Mouse (Mus musculus): ENCODE measurements at regions not wholly inside any gene's neighbourhood (a gene's known extent, or its start where the extent isn't known, plus 50 kb on each side); places are given as distances from the start of the nearest gene placed in this dataset.

- ATAC-seq (replicated peaks; ENCODE audit: low FRiP score): no peak
- Histone ChIP-seq H3K4me1 (no peaks in the 10 kb centered on the region), H3K4me3 (replicated peaks) (no peak overlapping the region), H3K4me2 (no peak overlapping the region), H3K27ac (no peak overlapping the region), H3K9me3 (replicated peaks) (no peaks in the 10 kb centered on the region), H3K36me3 (no peaks in the 10 kb centered on the region), H3K27me3 (no peaks in the 10 kb centered on the region), H3K9ac (no peak overlapping the region)
- 76% methylated on average over 13 of the region's 13 CpGs for WGBS
Measured at GRCm38 (mm10) chr17:9796225-9796988, 126.9 kb upstream of the Pabpc6 start.

- Histone ChIP-seq H3K27me3 (no peaks in the 10 kb centered on the region), H3K36me3 (no peaks in the 10 kb centered on the region), H3K4me1 (0 out of 2 replicates have a peak, but pooled peaks cover 13% of the 10 kb centered on the region), H3K9ac (no peak overlapping the region), H3K9me3 (replicated peaks) (no peaks in the 10 kb centered on the region), H3K4me2 (no peak overlapping the region), H3K27ac (no peak overlapping the region), H3K4me3 (replicated peaks) (no peak overlapping the region)
- no peak for ATAC-seq (replicated peaks; ENCODE audit: low FRiP score)
- WGBS: 91% methylated on average over 5 of the region's 5 CpGs
Measured at GRCm38 (mm10) chr17:9778866-9779265, 109.3 kb upstream of the Pabpc6 start.

- ATAC-seq (replicated peaks; ENCODE audit: low FRiP score): no peak
- no peaks in the 10 kb centered on the region for H3K27me3 ChIP-seq
- no peak overlapping the region for H3K9ac ChIP-seq
- H3K9me3 ChIP-seq (replicated peaks): no peaks in the 10 kb centered on the region
- H3K27ac ChIP-seq: 0 out of 2 replicates have a peak overlapping the region, but pooled peaks have one; percentile 27
- H3K4me2 ChIP-seq: no peak overlapping the region
- H3K36me3 ChIP-seq: no peaks in the 10 kb centered on the region
- H3K4me1 ChIP-seq: 0 out of 2 replicates have a peak, but pooled peaks cover 13% of the 10 kb centered on the region
- no peak overlapping the region for H3K4me3 ChIP-seq (replicated peaks)
Measured at GRCm38 (mm10) chr17:9777165-9777564, 107.6 kb upstream of the Pabpc6 start.

DNA sequence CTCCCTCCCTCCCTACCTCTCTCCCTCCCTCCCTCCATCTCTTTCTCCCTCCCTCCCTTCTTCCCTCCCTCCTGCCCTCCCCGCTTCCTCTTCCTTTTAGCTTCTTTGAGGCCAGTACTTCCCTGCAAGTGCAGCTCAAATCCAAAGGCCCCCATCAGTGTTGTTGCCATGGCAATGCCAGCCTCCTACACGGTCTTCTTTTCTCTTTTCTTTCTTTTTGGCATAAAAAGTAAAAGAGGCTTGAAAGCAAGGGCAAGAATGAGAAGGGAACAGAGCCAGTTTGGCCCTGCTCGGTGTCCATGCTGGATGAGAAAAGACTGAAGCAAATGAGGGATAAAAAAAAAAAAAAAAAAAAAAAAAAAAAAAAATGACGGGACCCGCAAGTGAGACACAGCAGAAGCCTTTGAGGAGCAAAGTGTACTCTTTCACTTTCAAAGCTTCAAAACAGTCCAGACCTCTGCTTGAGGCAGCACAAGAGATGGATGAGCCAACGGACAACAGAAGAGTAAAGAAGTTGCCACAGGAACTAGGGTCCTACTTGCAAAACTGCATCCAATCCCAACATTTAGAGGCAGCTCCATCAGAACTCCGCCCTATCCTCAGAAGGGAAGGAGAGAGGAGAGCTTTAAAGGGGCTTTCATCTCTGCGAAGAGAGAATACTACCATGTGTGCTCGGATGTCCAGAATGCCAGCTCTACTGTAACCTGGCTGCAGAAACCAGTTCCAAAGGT is 106.9 kb upstream of the Pabpc6 start:
- no peak overlapping the region for H3K9ac ChIP-seq
- no peaks in the 10 kb centered on the region for H3K27me3 ChIP-seq
- H3K4me1 ChIP-seq: 0 out of 2 replicates have a peak, but pooled peaks cover 13% of the 10 kb centered on the region
- H3K36me3 ChIP-seq: no peaks in the 10 kb centered on the region
- ATAC-seq (replicated peaks; ENCODE audit: low FRiP score): no peak
- 62% methylated on average over 8 of the region's 9 CpGs for WGBS
- peak overlapping the region; percentile 27; the same call in 1 of the 2 replicates for H3K27ac ChIP-seq
- H3K9me3 ChIP-seq (replicated peaks): no peaks in the 10 kb centered on the region
- no peak overlapping the region for H3K4me2 ChIP-seq
- H3K4me3 ChIP-seq (replicated peaks): no peak overlapping the region

DNA sequence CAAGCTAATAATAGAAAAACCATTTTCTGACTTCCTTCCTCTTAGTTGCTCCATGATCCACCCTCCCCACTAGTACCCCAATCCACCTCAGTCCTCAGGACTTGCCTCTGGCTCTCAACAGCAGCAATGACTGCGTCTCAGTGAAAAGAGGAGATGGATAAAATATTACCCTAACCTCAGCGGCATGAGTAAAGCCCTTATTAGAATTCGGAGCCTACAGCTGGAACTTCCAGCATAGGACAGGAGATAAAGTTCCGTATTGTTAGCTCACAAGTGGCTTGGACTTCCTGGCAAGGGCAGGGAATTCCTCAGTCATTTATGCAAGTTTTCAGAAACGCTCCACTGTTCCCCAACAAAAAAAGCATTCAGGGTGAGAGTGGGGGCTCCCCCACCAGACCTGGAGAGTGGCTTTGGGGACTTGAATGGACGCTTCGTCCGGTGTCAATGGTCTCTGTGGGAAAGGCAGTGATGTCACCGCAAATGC is 106.2 kb upstream of the Pabpc6 start:
- H3K27me3 ChIP-seq: no peaks in the 10 kb centered on the region
- ATAC-seq (replicated peaks; ENCODE audit: low FRiP score): no peak
- no peaks in the 10 kb centered on the region for H3K36me3 ChIP-seq
- H3K4me1 ChIP-seq: 0 out of 2 replicates have a peak, but pooled peaks cover 13% of the 10 kb centered on the region
- 56% methylated on average over 9 of the region's 9 CpGs for WGBS
- no peaks in the 10 kb centered on the region for H3K9me3 ChIP-seq (replicated peaks)
- peak overlapping the region; percentile 76 for H3K27ac ChIP-seq
- H3K4me3 ChIP-seq (replicated peaks): no peak overlapping the region
- no peak overlapping the region for H3K4me2 ChIP-seq
- H3K9ac ChIP-seq: no peak overlapping the region

GRCm38 (mm10) chr17:9774740-9775629 is 105.5 kb upstream of the Pabpc6 start:
- no peak overlapping the region for H3K9ac ChIP-seq
- no peaks in the 10 kb centered on the region for H3K9me3 ChIP-seq (replicated peaks)
- H3K4me2 ChIP-seq: no peak overlapping the region
- H3K4me1 ChIP-seq: 0 out of 2 replicates have a peak, but pooled peaks cover 13% of the 10 kb centered on the region
- peak overlapping the region; percentile 76 for H3K27ac ChIP-seq
- WGBS: 57% methylated on average over 11 of the region's 11 CpGs
- H3K4me3 ChIP-seq (replicated peaks): no peak overlapping the region
- no peaks in the 10 kb centered on the region for H3K36me3 ChIP-seq
- H3K27me3 ChIP-seq: no peaks in the 10 kb centered on the region
- no peak for ATAC-seq (replicated peaks; ENCODE audit: low FRiP score)

DNA sequence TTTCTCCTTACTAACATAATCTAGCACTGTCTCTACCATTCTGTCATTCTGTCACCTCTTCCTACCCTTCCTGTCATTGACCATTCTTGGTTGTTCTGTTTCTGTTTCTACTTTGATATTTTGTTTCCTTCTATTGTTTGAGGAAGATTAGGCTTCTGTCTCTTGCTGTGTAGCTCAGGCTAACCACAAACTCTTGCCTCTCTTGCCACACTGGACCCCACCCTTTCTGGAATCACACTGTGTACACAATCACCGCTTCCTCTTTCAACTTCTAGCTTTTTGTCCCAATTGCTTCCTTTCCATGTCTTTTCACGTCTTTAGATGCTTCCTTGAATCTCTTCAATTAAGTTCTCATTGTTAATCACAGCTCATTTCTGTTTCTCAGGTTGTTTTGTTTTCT is 104.2 kb upstream of the Pabpc6 start:
- H3K4me2 ChIP-seq: no peak overlapping the region
- 84% methylated on average over 2 of the region's 2 CpGs for WGBS
- H3K36me3 ChIP-seq: no peaks in the 10 kb centered on the region
- H3K4me3 ChIP-seq (replicated peaks): no peak overlapping the region
- no peak overlapping the region for H3K27ac ChIP-seq
- H3K9ac ChIP-seq: no peak overlapping the region
- no peaks in the 10 kb centered on the region for H3K9me3 ChIP-seq (replicated peaks)
- no peak for ATAC-seq (replicated peaks; ENCODE audit: low FRiP score)
- no peaks in the 10 kb centered on the region for H3K27me3 ChIP-seq
- peaks cover 16% of the 10 kb centered on the region; the same call in 1 of the 2 replicates for H3K4me1 ChIP-seq

- H3K4me3 ChIP-seq (replicated peaks): no peak overlapping the region
- H3K27me3 ChIP-seq: no peaks in the 10 kb centered on the region
- peak overlapping the region; percentile 85 for H3K27ac ChIP-seq
- H3K9me3 ChIP-seq (replicated peaks): no peaks in the 10 kb centered on the region
- H3K9ac ChIP-seq: no peak overlapping the region
- ATAC-seq (replicated peaks; ENCODE audit: low FRiP score): no peak
- peaks cover 21% of the 10 kb centered on the region for H3K4me1 ChIP-seq
- H3K36me3 ChIP-seq: no peaks in the 10 kb centered on the region
- H3K4me2 ChIP-seq: no peak overlapping the region
Measured at GRCm38 (mm10) chr17:9768275-9768674, 98.8 kb upstream of the Pabpc6 start.

DNA sequence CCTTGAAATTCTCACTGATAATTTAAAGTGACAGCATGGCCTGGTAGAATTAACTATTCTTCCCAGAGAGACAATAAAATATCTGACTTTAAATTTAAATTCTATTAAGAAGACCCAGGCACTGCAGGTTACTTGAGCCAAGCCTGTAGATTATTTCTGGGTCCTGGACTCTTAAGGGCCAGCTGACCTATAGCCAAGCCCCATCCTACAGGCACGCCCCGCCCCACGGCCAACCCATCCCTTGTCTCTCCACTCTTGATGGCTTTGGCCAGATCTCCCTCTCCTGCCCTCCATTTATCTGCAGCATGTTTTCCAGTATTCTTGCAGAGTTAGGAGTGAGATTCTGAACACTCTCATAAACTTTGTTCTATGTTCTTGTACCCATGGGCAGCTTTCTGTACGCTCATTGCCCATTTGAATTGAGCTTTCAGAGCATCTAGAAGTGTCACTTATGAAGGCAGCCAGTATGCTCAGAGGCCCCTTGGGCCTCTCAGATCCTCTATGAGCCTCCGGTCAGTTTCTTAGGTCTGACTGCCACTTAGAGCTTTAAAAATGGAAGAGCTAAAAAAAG is 96.2 kb upstream of the Pabpc6 start:
- Histone ChIP-seq H3K36me3 (no peaks in the 10 kb centered on the region), H3K4me2 (no peak overlapping the region), H3K4me1 (peaks cover 26% of the 10 kb centered on the region), H3K27me3 (0 out of 2 replicates have a peak, but pooled peaks cover 4% of the 10 kb centered on the region), H3K4me3 (replicated peaks) (no peak overlapping the region), H3K9ac (no peak overlapping the region), H3K27ac (no peak overlapping the region), H3K9me3 (replicated peaks) (no peaks in the 10 kb centered on the region)
- WGBS: 88% methylated on average over 5 of the region's 5 CpGs
- ATAC-seq (replicated peaks; ENCODE audit: low FRiP score): no peak

GRCm38 (mm10) chr17:9764701-9765359 is 95.3 kb upstream of the Pabpc6 start:
- Histone ChIP-seq H3K27me3 (0 out of 2 replicates have a peak, but pooled peaks cover 4% of the 10 kb centered on the region), H3K4me3 (replicated peaks) (peak overlapping the region; percentile 39), H3K4me2 (peak overlapping the region; percentile 75), H3K4me1 (peaks cover 35% of the 10 kb centered on the region), H3K36me3 (no peaks in the 10 kb centered on the region), H3K9ac (peak overlapping the region; percentile 21; the same call in 1 of the 2 replicates), H3K9me3 (replicated peaks) (no peaks in the 10 kb centered on the region), H3K27ac (peak overlapping the region; percentile 86)
- WGBS: under 1% methylated on average over 22 of the region's 22 CpGs
- ATAC-seq (replicated peaks; ENCODE audit: low FRiP score): peak; percentile 86

Data from kidney, embryonic 15.5 days (tissue).